Mouse (Mus musculus) liver, embryonic 13.5 days (tissue): ENCODE results near the gene Bicral. TPM values are rescaled to one million over a fixed set of nuclear protein-coding genes. Genes with fewer than 3 reads are reported as not detected.
A peak's percentile ranks its signal among the peaks of the same experiment; 100 is the strongest.

ENCODE experiments used
- ATAC-seq: fragments of 200-750 bp; cut with Nextera tagmentation; 2 replicates; pipeline ENCODE4 v1.8.0; 2017; ENCODE audit warnings: low read depth, mild to moderate bottlenecking, moderate number of reproducible peaks, moderate library complexity
- DNase-seq: peaks from one replicate; pipeline ENCODE4 v3.0.0; 2022
- H3K27ac ChIP-seq: fragments of 300-500 bp; sonication (generic); 2 replicates; pipeline ENCODE4 v1.5.1; 2015; ENCODE audit warnings: moderate library complexity, mild to moderate bottlenecking, inconsistent platforms
- H3K27me3 ChIP-seq: fragments of 300-500 bp; sonication (generic); 2 replicates; pipeline ENCODE4 v1.6.1; 2015; ENCODE audit warnings: mild to moderate bottlenecking, inconsistent platforms
- H3K36me3 ChIP-seq: fragments of 300-500 bp; sonication (generic); 2 replicates; pipeline ENCODE4 v1.6.1; 2015; ENCODE audit warnings: mild to moderate bottlenecking, inconsistent platforms
- H3K4me1 ChIP-seq: fragments of 300-500 bp; sonication (generic); replicated peaks from 2 replicates; pipeline ENCODE4 v1.6.1; 2015; ENCODE audit warnings: inconsistent platforms
- H3K4me2 ChIP-seq: fragments of 300-500 bp; sonication (generic); 2 replicates; pipeline ENCODE4 v1.6.1; 2015; ENCODE audit warnings: inconsistent platforms, mild to moderate bottlenecking, moderate library complexity
- H3K4me3 ChIP-seq: fragments of 300-500 bp; sonication (generic); replicated peaks from 2 replicates; pipeline ENCODE4 v1.5.1; 2015; ENCODE audit warnings: mild to moderate bottlenecking, inconsistent platforms
- H3K9ac ChIP-seq: fragments of 300-500 bp; sonication (generic); 2 replicates; pipeline ENCODE4 v1.6.1; 2015; ENCODE audit warnings: mild to moderate bottlenecking, inconsistent platforms
- H3K9me3 ChIP-seq: fragments of 300-500 bp; sonication (generic); replicated peaks from 2 replicates; pipeline ENCODE4 v1.6.1; 2016; ENCODE audit warnings: inconsistent platforms
- WGBS: fragments of 180-500 bp; shearing (Covaris S2); methylation state at CpG from one replicate; pipeline ENCODE4 v1.1.7; 2015; ENCODE audit not compliant: insufficient replicate concordance; 5-methylcytosine and 5-hydroxymethylcytosine counted together
- polyA plus RNA-seq: library from polyadenylated mRNA; unstranded; fragments of >200 nt; fragmentation: Nextera tagmentation; extraction: Ambion mirVana; gene quantifications from 2 replicates; pipeline ENCODE4 v1.2.1, GENCODE M21; 2015

Gene Bicral
- polyA plus RNA-seq, 1 experiment from 2014 or later: 2.6 TPM

- 66% methylated on average over 7 of the region's 7 CpGs for WGBS
- no peak for DNase-seq
- no peak overlapping the region for H3K9ac ChIP-seq
- no peaks in the 10 kb centered on the region for H3K27me3 ChIP-seq
- no peaks in the 10 kb centered on the region for H3K36me3 ChIP-seq
- H3K9me3 ChIP-seq: no peaks in the 10 kb centered on the region
- H3K4me1 ChIP-seq: peaks cover 30% of the 10 kb centered on the region
- peak; percentile 69; the same call in 1 of the 2 replicates for ATAC-seq
- no peak overlapping the region for H3K4me3 ChIP-seq
- H3K4me2 ChIP-seq: no peak overlapping the region
- H3K27ac ChIP-seq: peak overlapping the region; percentile 53
Measured at GRCm38 (mm10) chr17:46872806-46873205, 14.5 kb upstream of the Bicral start.

GRCm38 (mm10) chr17:46870913-46871312 is 12.6 kb upstream of the Bicral start:
- Histone ChIP-seq H3K4me1 (peaks cover 32% of the 10 kb centered on the region), H3K27ac (no peak overlapping the region), H3K9ac (no peak overlapping the region), H3K4me2 (no peak overlapping the region), H3K36me3 (no peaks in the 10 kb centered on the region), H3K4me3 (no peak overlapping the region), H3K27me3 (no peaks in the 10 kb centered on the region), H3K9me3 (no peaks in the 10 kb centered on the region)
- DNase-seq: no peak
- no peak for ATAC-seq
- WGBS: 6% methylated on average over 1 of the region's 1 CpGs

GRCm38 (mm10) chr17:46870204-46870798 is 12.0 kb upstream of the Bicral start:
- Histone ChIP-seq H3K36me3 (no peaks in the 10 kb centered on the region), H3K4me1 (peaks cover 35% of the 10 kb centered on the region), H3K4me3 (no peak overlapping the region), H3K4me2 (no peak overlapping the region), H3K9ac (no peak overlapping the region), H3K9me3 (no peaks in the 10 kb centered on the region), H3K27me3 (no peaks in the 10 kb centered on the region), H3K27ac (no peak overlapping the region)
- 58% methylated on average over 5 of the region's 5 CpGs for WGBS
- ATAC-seq (no peak), DNase-seq (no peak)

- 74% methylated on average over 12 of the region's 12 CpGs for WGBS
- DNase-seq: no peak
Measured at GRCm38 (mm10) chr17:46866836-46867235, 8.6 kb upstream of the Bicral start.

GRCm38 (mm10) chr17:46864566-46865195 is 6.4 kb upstream of the Bicral start:
- no peaks in the 10 kb centered on the region for H3K36me3 ChIP-seq
- H3K9ac ChIP-seq: no peak overlapping the region
- peak; percentile 38 for DNase-seq
- peaks cover 18% of the 10 kb centered on the region for H3K4me1 ChIP-seq
- 27% methylated on average over 7 of the region's 7 CpGs for WGBS
- no peaks in the 10 kb centered on the region for H3K27me3 ChIP-seq
- no peak overlapping the region for H3K4me3 ChIP-seq
- H3K27ac ChIP-seq: no peak overlapping the region; the same call in 1 of the 2 replicates
- ATAC-seq: peak; percentile 72
- no peaks in the 10 kb centered on the region for H3K9me3 ChIP-seq
- no peak overlapping the region; the same call in 1 of the 2 replicates for H3K4me2 ChIP-seq

More at GRCm38 (mm10) chr17:46866836-46867235, 8.6 kb upstream of the Bicral start:
- H3K9ac ChIP-seq: no peak overlapping the region
- H3K36me3 ChIP-seq: no peaks in the 10 kb centered on the region
- H3K4me3 ChIP-seq: no peak overlapping the region
- no peak for ATAC-seq
- H3K4me2 ChIP-seq: no peak overlapping the region
- no peaks in the 10 kb centered on the region for H3K27me3 ChIP-seq
- no peak overlapping the region for H3K27ac ChIP-seq
- H3K4me1 ChIP-seq: peaks cover 26% of the 10 kb centered on the region
- no peaks in the 10 kb centered on the region for H3K9me3 ChIP-seq

- Histone ChIP-seq H3K9ac (no peak overlapping the region), H3K4me3 (no peak overlapping the region), H3K27me3 (no peaks in the 10 kb centered on the region), H3K36me3 (no peaks in the 10 kb centered on the region), H3K9me3 (no peaks in the 10 kb centered on the region), H3K27ac (no peak overlapping the region), H3K4me1 (peaks cover 26% of the 10 kb centered on the region), H3K4me2 (no peak overlapping the region)
- 89% methylated on average over 4 of the region's 4 CpGs for WGBS
- DNase-seq (no peak), ATAC-seq (no peak)
Measured at GRCm38 (mm10) chr17:46860120-46860519, 1.8 kb upstream of the Bicral start.

GRCm38 (mm10) chr17:46858749-46859444 is 615 bp upstream of the Bicral start:
- no peaks in the 10 kb centered on the region for H3K9me3 ChIP-seq
- ATAC-seq (no peak), DNase-seq (no peak)
- peaks cover 28% of the 10 kb centered on the region for H3K4me1 ChIP-seq
- peak overlapping the region; percentile 98 for H3K9ac ChIP-seq
- peak overlapping the region; percentile 88 for H3K4me3 ChIP-seq
- H3K27me3 ChIP-seq: no peaks in the 10 kb centered on the region
- peak overlapping the region; percentile 73 for H3K4me2 ChIP-seq
- WGBS: 21% methylated on average over 9 of the region's 9 CpGs
- no peaks in the 10 kb centered on the region for H3K36me3 ChIP-seq
- H3K27ac ChIP-seq: peak overlapping the region; percentile 96

GRCm38 (mm10) chr17:46857361-46857902 is 850 bp downstream of the Bicral start:
- ATAC-seq: peak; percentile 77

GRCm38 (mm10) chr17:46856471-46857360 is 1.6 kb downstream of the Bicral start:
- H3K4me1 ChIP-seq: peaks cover 43% of the 10 kb centered on the region

More at GRCm38 (mm10) chr17:46857361-46857902, 850 bp downstream of the Bicral start:
- under 1% methylated on average over 42 of the region's 52 CpGs for WGBS
- Histone ChIP-seq H3K4me3 (peak overlapping the region; percentile 88), H3K4me1 (peaks cover 43% of the 10 kb centered on the region), H3K27me3 (no peaks in the 10 kb centered on the region), H3K4me2 (peak overlapping the region; percentile 73), H3K9me3 (no peaks in the 10 kb centered on the region), H3K36me3 (no peaks in the 10 kb centered on the region), H3K9ac (peak overlapping the region; percentile 98), H3K27ac (peak overlapping the region; percentile 96)
- DNase-seq: peak; percentile 53

GRCm38 (mm10) chr17:46856107-46856388 is 2.2 kb downstream of the Bicral start:
- Histone ChIP-seq H3K4me3 (peak overlapping the region; percentile 88), H3K4me2 (peak overlapping the region; percentile 73), H3K4me1 (peaks cover 43% of the 10 kb centered on the region), H3K27ac (peak overlapping the region; percentile 96), H3K9me3 (no peaks in the 10 kb centered on the region), H3K36me3 (no peaks in the 10 kb centered on the region), H3K9ac (peak overlapping the region; percentile 98), H3K27me3 (no peaks in the 10 kb centered on the region)
- WGBS: 10% methylated on average over 4 of the region's 4 CpGs
- ATAC-seq (no peak), DNase-seq (no peak)

More at GRCm38 (mm10) chr17:46856471-46857360, 1.6 kb downstream of the Bicral start:
- no peaks in the 10 kb centered on the region for H3K36me3 ChIP-seq
- no peaks in the 10 kb centered on the region for H3K9me3 ChIP-seq
- ATAC-seq: peak; percentile 75
- H3K27me3 ChIP-seq: no peaks in the 10 kb centered on the region
- peak overlapping the region; percentile 88 for H3K4me3 ChIP-seq
- peak; percentile 45 for DNase-seq
- H3K27ac ChIP-seq: peak overlapping the region; percentile 96
- peak overlapping the region; percentile 73 for H3K4me2 ChIP-seq
- WGBS: 0% methylated on average over 86 of the region's 87 CpGs
- H3K9ac ChIP-seq: peak overlapping the region; percentile 98
